Mouse (Mus musculus): ENCODE results near the gene Ptpn14. TPM values are rescaled to one million over a fixed set of nuclear protein-coding genes. Genes with fewer than 3 reads are reported as not detected.
A peak's percentile ranks its signal among the peaks of the same experiment; 100 is the strongest.

Gene Ptpn14
- polyA plus RNA-seq, 1 experiment from 2014 or later, result 11.0 TPM

- Histone ChIP-seq H3K9ac (ENCODE audit: low read length) (0 out of 2 replicates have a peak overlapping the region, but pooled peaks have one; percentile 22), H3K4me1 (ENCODE audit: control insufficient read depth in 2 of 2, insufficient read depth in 2 of 2, low read length in 2 of 2) (peaks cover 27 to 46% of the 10 kb centered on the region in 2 experiments)
Observed at GRCm38 (mm10) chr1:189898708-189899107, 170.6 kb downstream of the Ptpn14 start.

DNA sequence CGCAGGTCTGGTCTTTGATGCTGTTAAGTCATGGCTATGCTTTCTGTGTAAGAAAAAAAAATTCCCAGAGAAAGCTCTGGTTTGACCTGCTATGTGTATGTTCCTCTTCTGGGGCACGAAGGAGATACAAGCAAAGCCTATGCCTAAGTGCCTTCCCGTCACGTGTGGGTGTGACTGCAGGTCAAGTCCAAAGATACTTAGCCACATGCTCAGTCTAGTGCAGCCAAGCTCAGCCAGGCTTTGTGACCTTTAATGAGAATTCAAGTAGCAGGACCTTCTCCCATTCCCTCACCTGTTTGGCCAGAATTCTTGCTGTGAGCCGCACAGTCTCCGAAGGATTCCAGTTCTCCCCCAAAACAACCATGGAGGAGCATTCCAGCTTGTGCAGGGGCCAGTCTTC, 171.5 kb downstream of the Ptpn14 start:
- Histone ChIP-seq H3K4me1 (ENCODE audit: control insufficient read depth in 2 of 2, insufficient read depth in 2 of 2, low read length in 2 of 2) (peaks cover 27 to 47% of the 10 kb centered on the region in 2 experiments), H3K9me3 (ENCODE audit: control insufficient read depth, low read length) (no peaks in the 10 kb centered on the region), H3K36me3 (ENCODE audit: control insufficient read depth, insufficient read depth, low read length) (peaks cover 52% of the 10 kb centered on the region), H3K9ac (ENCODE audit: low read length) (peak overlapping the region; percentile 22; the same call in 1 of the 2 replicates), H3K4me3 (ENCODE audit: control insufficient read depth in 1 of 2, insufficient read depth in 1 of 2, low read depth in 1 of 2, low read length in 2 of 2) (no peak overlapping the region), H3K27me3 (ENCODE audit: control insufficient read depth, insufficient read depth, low read length) (no peaks in the 10 kb centered on the region), H3K4me2 (ENCODE audit: low read length) (no peak overlapping the region), H3K27ac (replicated peaks in 1 of 2; ENCODE audit: control insufficient read depth in 1 of 2, insufficient read depth in 1 of 2, low read depth in 2 of 2, low read length in 2 of 2) (peak overlapping the region; percentile 41 to 68)
- 61% methylated on average over 6 of the region's 6 CpGs for WGBS
- ATAC-seq (ENCODE audit: insufficient number of reproducible peaks, insufficient read depth, low FRiP score, low read depth), result no peak

More at GRCm38 (mm10) chr1:189898708-189899107, 170.6 kb downstream of the Ptpn14 start:
- no peak for ATAC-seq (ENCODE audit: insufficient number of reproducible peaks, insufficient read depth, low FRiP score, low read depth)
- no peak overlapping the region for H3K4me3 ChIP-seq (ENCODE audit: control insufficient read depth in 1 of 2, insufficient read depth in 1 of 2, low read depth in 1 of 2, low read length in 2 of 2)
- peaks cover 60% of the 10 kb centered on the region for H3K36me3 ChIP-seq (ENCODE audit: control insufficient read depth, insufficient read depth, low read length)
- no peaks in the 10 kb centered on the region for H3K27me3 ChIP-seq (ENCODE audit: control insufficient read depth, insufficient read depth, low read length)
- 28% methylated on average over 13 of the region's 13 CpGs for WGBS
- peak overlapping the region; percentile 41 to 68 for H3K27ac ChIP-seq (replicated peaks in 1 of 2; ENCODE audit: control insufficient read depth in 1 of 2, insufficient read depth in 1 of 2, low read depth in 2 of 2, low read length in 2 of 2)
- H3K9me3 ChIP-seq (ENCODE audit: control insufficient read depth, low read length), result no peaks in the 10 kb centered on the region
- no peak overlapping the region for H3K4me2 ChIP-seq (ENCODE audit: low read length)

DNA sequence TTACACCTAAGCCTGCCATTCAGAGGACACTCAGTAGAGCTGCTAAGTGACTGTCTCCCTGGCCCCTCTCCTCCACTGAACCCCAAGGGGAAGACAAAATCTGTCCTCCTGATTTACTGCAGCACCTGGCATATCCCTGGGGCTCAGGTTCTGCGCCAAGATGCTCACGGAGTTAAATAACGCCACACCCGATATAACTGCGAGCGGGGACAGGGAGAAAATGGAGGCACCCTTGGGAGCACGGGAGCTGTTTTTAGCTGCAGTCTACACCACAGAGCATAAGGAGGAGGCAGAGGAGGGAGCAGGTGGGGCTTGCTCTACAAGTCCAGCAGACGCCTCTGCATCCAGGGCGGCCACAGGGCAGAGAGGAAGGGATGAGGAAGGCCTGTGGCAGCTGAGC, 174.3 kb downstream of the Ptpn14 start:
- H3K27me3 ChIP-seq (ENCODE audit: control insufficient read depth, insufficient read depth, low read length), result no peaks in the 10 kb centered on the region
- no peak overlapping the region for H3K4me2 ChIP-seq (ENCODE audit: low read length)
- H3K36me3 ChIP-seq (ENCODE audit: control insufficient read depth, insufficient read depth, low read length), result peaks cover 28% of the 10 kb centered on the region
- no peaks in the 10 kb centered on the region for H3K9me3 ChIP-seq (ENCODE audit: control insufficient read depth, low read length)
- no peak overlapping the region for H3K27ac ChIP-seq (replicated peaks in 1 of 2; ENCODE audit: control insufficient read depth in 1 of 2, insufficient read depth in 1 of 2, low read depth in 2 of 2, low read length in 2 of 2)
- H3K4me3 ChIP-seq (ENCODE audit: control insufficient read depth in 1 of 2, insufficient read depth in 1 of 2, low read depth in 1 of 2, low read length in 2 of 2), result no peak overlapping the region
- 91% methylated on average over 9 of the region's 9 CpGs for WGBS
- no peak overlapping the region for H3K9ac ChIP-seq (ENCODE audit: low read length)
- peaks cover 27 to 45% of the 10 kb centered on the region in 2 experiments for H3K4me1 ChIP-seq (ENCODE audit: control insufficient read depth in 2 of 2, insufficient read depth in 2 of 2, low read length in 2 of 2)
- ATAC-seq (ENCODE audit: insufficient number of reproducible peaks, insufficient read depth, low FRiP score, low read depth), result no peak

DNA sequence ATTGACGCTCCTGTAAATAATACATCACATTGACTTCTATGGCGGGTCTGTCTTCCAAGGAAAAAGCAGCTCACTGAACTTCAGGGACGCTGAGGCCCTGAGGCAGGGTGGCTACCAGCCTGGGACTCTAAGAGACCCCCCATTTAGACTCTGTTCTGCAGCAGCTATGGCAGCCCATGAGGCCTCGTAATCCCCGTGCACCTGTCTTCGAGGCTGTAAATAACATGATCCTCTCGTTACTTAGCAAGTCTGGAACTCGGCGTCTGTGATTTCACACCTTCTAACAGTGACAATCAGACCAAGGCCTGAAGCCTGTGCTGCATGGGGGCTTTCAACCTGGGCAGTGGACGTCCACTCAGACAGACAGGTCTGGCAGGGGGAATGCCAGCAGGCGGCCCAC, 175.1 kb downstream of the Ptpn14 start:
- H3K9ac ChIP-seq (ENCODE audit: low read length), result no peak overlapping the region
- peaks cover 34% of the 10 kb centered on the region for H3K36me3 ChIP-seq (ENCODE audit: control insufficient read depth, insufficient read depth, low read length)
- no peak overlapping the region for H3K4me2 ChIP-seq (ENCODE audit: low read length)
- H3K4me1 ChIP-seq (ENCODE audit: control insufficient read depth in 2 of 2, insufficient read depth in 2 of 2, low read length in 2 of 2), result peaks cover 26 to 40% of the 10 kb centered on the region in 2 experiments
- H3K4me3 ChIP-seq (ENCODE audit: control insufficient read depth in 1 of 2, insufficient read depth in 1 of 2, low read depth in 1 of 2, low read length in 2 of 2), result no peak overlapping the region
- ATAC-seq (ENCODE audit: insufficient number of reproducible peaks, insufficient read depth, low FRiP score, low read depth), result no peak
- 67% methylated on average over 11 of the region's 11 CpGs for WGBS
- no peak overlapping the region for H3K27ac ChIP-seq (replicated peaks in 1 of 2; ENCODE audit: control insufficient read depth in 1 of 2, insufficient read depth in 1 of 2, low read depth in 2 of 2, low read length in 2 of 2)
- H3K27me3 ChIP-seq (ENCODE audit: control insufficient read depth, insufficient read depth, low read length), result no peaks in the 10 kb centered on the region
- H3K9me3 ChIP-seq (ENCODE audit: control insufficient read depth, low read length), result no peaks in the 10 kb centered on the region

- Histone ChIP-seq H3K4me2 (ENCODE audit: low read length) (peak overlapping the region; percentile 42), H3K4me1 (ENCODE audit: control insufficient read depth in 2 of 2, insufficient read depth in 2 of 2, low read length in 2 of 2) (peaks cover 35 to 77% of the 10 kb centered on the region in 2 experiments), H3K36me3 (ENCODE audit: control insufficient read depth, insufficient read depth, low read length) (peaks cover 46% of the 10 kb centered on the region), H3K9ac (ENCODE audit: low read length) (peak overlapping the region; percentile 53), H3K4me3 (ENCODE audit: control insufficient read depth in 1 of 2, insufficient read depth in 1 of 2, low read depth in 1 of 2, low read length in 2 of 2) (no peak overlapping the region), H3K9me3 (ENCODE audit: control insufficient read depth, low read length) (no peaks in the 10 kb centered on the region), H3K27me3 (ENCODE audit: control insufficient read depth, insufficient read depth, low read length) (no peaks in the 10 kb centered on the region), H3K27ac (replicated peaks in 1 of 2; ENCODE audit: control insufficient read depth in 1 of 2, insufficient read depth in 1 of 2, low read depth in 2 of 2, low read length in 2 of 2) (peak overlapping the region; percentile 77 to 83)
- ATAC-seq (ENCODE audit: insufficient number of reproducible peaks, insufficient read depth, low FRiP score, low read depth), result peak; percentile 77
- 29% methylated on average over 13 of the region's 13 CpGs for WGBS
Observed at GRCm38 (mm10) chr1:189910685-189911345, 182.7 kb downstream of the Ptpn14 start.

GRCm38 (mm10) chr1:189913093-189913760, 185.2 kb downstream of the Ptpn14 start:
- Histone ChIP-seq H3K4me1 (ENCODE audit: control insufficient read depth in 2 of 2, insufficient read depth in 2 of 2, low read length in 2 of 2) (peaks cover 42 to 95% of the 10 kb centered on the region in 2 experiments), H3K27me3 (ENCODE audit: control insufficient read depth, insufficient read depth, low read length) (no peaks in the 10 kb centered on the region), H3K36me3 (ENCODE audit: control insufficient read depth, insufficient read depth, low read length) (peaks cover 33% of the 10 kb centered on the region), H3K9me3 (ENCODE audit: control insufficient read depth, low read length) (no peaks in the 10 kb centered on the region), H3K4me3 (ENCODE audit: control insufficient read depth in 1 of 2, insufficient read depth in 1 of 2, low read depth in 1 of 2, low read length in 2 of 2) (no peak overlapping the region), H3K4me2 (ENCODE audit: low read length) (no peak overlapping the region), H3K27ac (replicated peaks in 1 of 2; ENCODE audit: control insufficient read depth in 1 of 2, insufficient read depth in 1 of 2, low read depth in 2 of 2, low read length in 2 of 2) (0 out of 4 replicates have a peak overlapping the region, but pooled peaks of 1 of the 2 experiments have one; percentile 6), H3K9ac (ENCODE audit: low read length) (peak overlapping the region; percentile 16; the same call in 1 of the 2 replicates)
- no peak for ATAC-seq (ENCODE audit: insufficient number of reproducible peaks, insufficient read depth, low FRiP score, low read depth)
- WGBS, result 77% methylated on average over 21 of the region's 21 CpGs

- ATAC-seq (ENCODE audit: insufficient number of reproducible peaks, insufficient read depth, low FRiP score, low read depth), result no peak
- peaks cover 16% of the 10 kb centered on the region for H3K36me3 ChIP-seq (ENCODE audit: control insufficient read depth, insufficient read depth, low read length)
- H3K27me3 ChIP-seq (ENCODE audit: control insufficient read depth, insufficient read depth, low read length), result no peaks in the 10 kb centered on the region
- peak overlapping the region; percentile 56 to 78 for H3K27ac ChIP-seq (replicated peaks in 1 of 2; ENCODE audit: control insufficient read depth in 1 of 2, insufficient read depth in 1 of 2, low read depth in 2 of 2, low read length in 2 of 2)
- H3K4me2 ChIP-seq (ENCODE audit: low read length), result peak overlapping the region; percentile 1
- 55% methylated on average over 10 of the region's 10 CpGs for WGBS
- H3K4me1 ChIP-seq (ENCODE audit: control insufficient read depth in 2 of 2, insufficient read depth in 2 of 2, low read length in 2 of 2), result peaks cover 35 to 86% of the 10 kb centered on the region in 2 experiments
- no peak overlapping the region for H3K4me3 ChIP-seq (ENCODE audit: control insufficient read depth in 1 of 2, insufficient read depth in 1 of 2, low read depth in 1 of 2, low read length in 2 of 2)
- peak overlapping the region; percentile 12 for H3K9ac ChIP-seq (ENCODE audit: low read length)
- H3K9me3 ChIP-seq (ENCODE audit: control insufficient read depth, low read length), result no peaks in the 10 kb centered on the region
Observed at GRCm38 (mm10) chr1:189916422-189917125, 188.5 kb downstream of the Ptpn14 start.

Measured in heart, embryonic 14.5 days (tissue).